Mouse (Mus musculus): ENCODE measurements around the gene Omt2b.

DNA sequence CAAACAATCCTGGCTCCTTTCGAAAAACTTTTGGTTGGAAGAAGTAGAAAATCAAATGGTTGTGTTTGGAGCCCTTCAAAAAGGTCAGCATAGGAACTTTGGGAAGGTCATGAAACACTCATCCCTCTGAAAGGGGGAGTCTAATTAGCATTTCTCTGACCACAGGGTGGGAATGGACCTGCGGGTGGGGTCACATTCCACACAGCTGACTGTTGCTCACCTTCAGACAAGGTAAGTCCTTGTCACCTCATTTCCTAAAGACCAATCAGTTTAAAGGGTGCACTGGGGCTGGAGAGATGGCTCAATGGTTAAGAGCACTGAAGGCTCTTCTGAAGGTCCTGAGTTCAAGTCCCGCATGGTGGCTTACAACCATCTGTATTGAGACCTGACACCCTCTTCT lies 44.1 kb downstream of the Omt2b start:
- TF ChIP-seq CTCF (IDR thresholded peaks at IDR 0.05; ENCODE audit: extremely low read depth, insufficient read depth, insufficient read length, insufficient replicate concordance) (no peak), POLR2A (IDR thresholded peaks at IDR 0.05; ENCODE audit: low read depth, low read length) (no peak)

Data from spleen, adult 2 months (tissue).